Mouse (Mus musculus) v-Abl transformed pro-B cells (cell line): ENCODE data around the gene Ralgapa2.

Experiments used
- in situ Hi-C, 2 experiments: fragments of 400-800 bp; cut with MboI; formaldehyde crosslinking; loops; one replicate each; pipeline ENCODE4 v1.15.1; 2025; ENCODE audit not compliant: unreplicated experiment in 2 of 2

The Ralgapa2 gene

DNA sequence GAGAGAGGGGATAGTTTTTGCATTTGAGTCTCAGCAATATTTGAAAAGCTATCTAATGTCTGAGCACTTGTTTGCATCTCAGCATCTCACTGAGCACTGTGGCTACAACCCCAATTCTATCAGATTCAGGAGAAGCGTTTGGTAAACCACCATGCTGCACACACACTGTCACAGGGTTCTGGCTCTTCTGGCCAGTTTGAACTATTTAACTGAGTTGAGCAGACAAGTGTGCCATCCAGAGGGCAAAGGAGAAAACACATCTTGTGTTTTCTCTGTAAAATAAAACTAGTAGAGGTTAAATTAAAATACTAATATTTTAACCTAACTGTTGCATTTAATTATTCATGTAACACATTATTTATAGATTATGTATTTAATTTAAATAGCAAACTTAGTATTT lies 127.6 kb downstream of the Ralgapa2 start:
- in situ Hi-C loops, result loop anchor here (5.0 to 10.0 kb wide), 3 partner anchors 160 to 327 kb away; partner anchors contain the start of gene Insm1 (in 1 of the 2)

DNA sequence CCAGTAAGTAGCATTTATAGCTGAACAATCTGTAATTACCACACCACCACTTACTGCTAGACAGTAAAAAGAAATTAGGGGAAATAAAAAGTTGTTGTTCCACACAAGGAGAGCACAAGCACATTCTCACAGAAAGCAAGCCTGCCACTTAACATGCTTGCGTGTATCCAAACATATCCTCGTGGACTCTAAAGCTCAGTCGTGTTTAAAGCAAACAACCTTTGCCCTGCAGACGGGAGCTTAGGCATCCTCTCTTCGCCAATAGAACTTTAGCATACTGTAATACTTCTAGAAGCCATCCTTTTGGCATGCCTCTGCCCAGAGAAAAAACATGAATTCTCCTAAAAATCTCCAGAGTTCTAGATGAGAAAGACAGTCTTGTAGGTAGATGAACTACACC lies 135.9 kb downstream of the Ralgapa2 start:
- in situ Hi-C loops, result no loop called here

DNA sequence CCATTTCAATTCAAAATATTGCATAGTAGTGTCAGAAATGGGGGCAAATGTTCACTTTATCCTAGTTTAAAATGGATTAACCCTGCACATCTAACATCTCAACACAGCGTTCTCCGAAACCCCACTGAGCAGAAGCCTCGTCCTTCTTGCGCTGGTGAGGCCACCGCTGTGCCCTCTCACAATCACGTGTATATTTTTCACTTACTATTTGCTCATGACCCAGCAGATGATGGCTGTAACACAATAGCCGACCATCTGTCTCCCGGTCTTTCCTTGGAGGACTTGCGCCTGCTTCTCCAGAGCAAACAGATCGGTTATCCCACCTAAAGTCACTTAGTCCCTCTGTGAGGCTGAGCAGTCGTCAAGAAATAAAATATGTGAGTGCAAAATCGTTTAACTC lies 146.0 kb downstream of the Ralgapa2 start:
- in situ Hi-C loops, result no loop called here

DNA sequence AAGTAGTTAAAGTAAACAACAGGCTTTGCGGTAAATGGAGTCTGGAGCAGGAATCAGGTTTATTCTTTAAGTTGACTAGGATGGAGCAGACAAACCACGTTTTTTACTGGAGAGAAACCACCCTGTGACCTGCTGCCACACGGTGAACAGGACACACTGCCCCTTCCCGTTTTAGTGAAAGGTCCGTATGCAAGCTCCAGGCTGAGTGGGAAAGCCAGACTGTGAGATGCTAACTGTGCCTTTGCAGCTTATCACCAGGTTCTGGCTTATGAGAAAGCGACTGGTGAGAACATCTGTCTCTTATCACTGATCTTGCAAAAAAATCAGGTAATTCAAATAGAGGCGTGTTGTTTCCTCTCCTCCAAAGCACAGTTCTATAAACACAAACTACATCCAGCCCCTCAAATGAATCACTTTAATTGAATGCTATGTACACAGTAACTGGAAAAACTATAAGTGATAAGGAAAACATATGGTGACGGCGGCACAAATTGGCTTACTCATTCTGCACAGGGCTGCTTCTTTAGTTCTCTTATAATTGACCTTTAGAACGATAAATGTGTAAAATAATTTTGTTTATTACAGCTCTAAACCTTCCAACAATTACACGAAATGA lies 146.7 kb downstream of the Ralgapa2 start:
- in situ Hi-C loops, result no loop called here

DNA sequence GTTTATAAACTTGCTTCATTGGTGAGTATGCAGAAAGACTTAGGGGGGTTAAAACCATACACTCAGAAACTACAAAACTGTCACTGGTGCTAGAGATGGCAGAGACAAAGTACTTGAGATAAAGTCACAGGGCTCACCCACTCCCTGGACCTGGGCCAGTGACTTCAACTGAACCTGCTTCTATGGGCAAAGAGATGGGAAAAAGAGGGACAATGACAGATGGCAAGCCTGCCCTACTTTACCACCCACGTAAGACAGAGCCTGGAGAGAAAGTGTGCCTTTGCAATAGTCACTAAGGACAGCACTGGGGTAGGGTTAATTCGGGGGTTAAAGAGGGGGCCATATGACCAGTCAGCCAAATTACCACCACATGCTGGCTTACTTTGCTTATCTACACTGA lies 148.7 kb downstream of the Ralgapa2 start:
- in situ Hi-C loops, result no loop called here

DNA sequence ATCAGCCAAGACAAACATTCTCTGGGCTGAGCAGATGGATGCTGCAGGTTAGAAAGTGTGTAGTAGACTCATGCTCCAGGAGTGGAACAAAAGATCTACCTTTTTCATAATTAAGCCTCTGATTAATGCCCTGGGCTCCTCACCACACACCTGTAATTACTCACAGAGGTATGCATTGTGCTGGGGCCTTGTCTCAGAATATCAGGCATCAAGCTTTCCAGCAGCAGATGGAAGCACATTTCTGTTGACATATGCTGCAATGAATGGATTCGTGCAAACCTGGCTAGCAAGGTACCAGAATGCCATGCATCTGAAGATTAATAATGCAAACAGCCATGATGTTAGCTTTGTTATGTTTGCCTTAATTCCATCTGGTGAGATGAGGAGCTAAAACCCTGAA lies 149.2 kb downstream of the Ralgapa2 start:
- in situ Hi-C loops, result no loop called here

DNA sequence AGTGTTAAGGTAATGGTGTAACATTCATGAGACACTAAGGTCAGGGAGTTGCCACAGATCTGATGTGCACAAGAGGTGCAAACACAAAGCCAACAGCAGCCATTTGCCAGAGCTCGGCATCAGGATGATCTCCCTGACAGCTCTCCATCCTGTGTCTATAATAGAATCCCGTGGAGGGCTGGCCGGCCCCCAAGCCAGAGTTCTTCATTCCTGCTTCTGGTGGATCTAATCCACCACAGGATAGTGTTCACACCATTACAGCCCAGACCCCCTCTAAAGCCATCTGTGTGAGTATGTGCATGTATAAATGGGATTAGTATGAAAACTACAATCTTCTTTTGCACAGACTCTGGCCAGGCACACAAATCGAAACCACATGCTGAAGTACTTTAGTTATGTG lies 150.2 kb downstream of the Ralgapa2 start:
- in situ Hi-C loops, result no loop called here

DNA sequence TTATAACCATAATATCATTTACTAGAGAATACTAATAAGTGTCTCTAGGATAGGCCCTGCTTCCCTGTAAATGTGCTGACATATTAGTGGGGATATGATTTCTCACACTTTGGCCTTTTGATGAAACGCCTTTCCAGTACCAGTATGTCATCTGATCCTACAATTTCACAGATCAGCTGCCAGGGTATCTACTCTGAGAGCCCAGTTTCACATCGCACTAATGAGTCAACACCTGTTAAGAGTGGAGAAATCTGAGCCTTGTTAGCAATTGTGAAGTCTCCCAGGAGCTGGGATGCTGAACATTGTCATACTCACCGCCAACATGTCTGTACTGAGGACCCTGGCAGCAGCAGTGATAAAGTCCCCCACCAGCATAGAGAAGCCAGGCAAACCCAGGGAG lies 151.1 kb downstream of the Ralgapa2 start:
- in situ Hi-C loops, result no loop called here

DNA sequence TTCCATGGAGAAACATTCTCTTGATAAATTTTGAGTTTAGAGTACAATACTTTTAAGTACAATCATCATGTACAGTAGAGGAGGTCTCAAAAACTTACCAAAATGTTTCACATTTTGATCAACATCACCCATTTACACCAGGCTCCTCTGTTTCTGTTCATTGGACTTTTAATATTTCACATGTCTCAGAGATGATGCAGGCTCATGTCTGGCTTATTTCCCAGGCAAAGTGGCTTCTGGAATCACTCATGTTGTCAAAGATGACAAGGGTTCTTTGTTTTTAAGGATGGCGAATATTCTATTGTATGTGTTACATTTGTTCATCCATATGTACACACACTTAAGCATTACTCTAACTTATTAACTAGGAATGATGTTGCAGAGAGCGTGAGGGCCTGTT lies 152.5 kb downstream of the Ralgapa2 start:
- in situ Hi-C loops, result no loop called here

DNA sequence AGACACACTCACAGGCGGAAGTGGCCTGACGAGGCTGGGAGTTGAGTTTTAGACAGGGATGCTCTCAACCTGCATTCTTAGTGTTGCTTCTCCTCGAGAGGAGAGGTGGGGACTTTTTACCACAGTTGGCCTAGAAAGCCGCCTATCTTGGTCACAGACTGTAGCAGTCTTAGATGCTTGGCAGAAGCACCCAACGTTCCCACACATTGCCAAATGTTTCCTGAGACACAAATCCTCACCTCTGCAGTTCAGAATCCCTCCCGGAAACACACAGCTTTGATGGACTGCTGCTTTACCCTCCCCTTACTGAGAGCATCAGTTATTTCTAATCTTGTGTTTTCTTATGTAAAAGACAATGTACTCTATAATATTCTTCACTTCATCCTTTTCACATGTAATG lies 155.6 kb downstream of the Ralgapa2 start:
- in situ Hi-C loops, result no loop called here

DNA sequence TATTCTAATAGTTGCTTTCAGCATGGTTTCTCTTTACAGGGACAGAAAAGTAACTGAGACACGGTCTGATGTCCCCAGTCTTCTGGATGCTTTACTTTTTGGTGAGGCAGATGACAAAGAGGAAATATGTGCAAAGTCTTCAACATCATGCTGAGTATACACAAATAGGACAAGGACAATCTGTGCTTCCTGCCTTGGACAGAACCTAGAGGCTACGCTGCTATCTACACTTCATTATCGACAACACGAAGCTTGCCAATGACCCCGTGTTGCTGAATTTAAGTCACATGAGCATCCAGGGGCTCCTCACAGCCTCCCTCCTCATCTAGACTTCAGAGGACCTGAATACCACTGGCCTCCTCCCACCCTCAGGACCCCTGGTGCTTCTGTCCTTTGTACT lies 161.9 kb downstream of the Ralgapa2 start:
- in situ Hi-C loops, result no loop called here

DNA sequence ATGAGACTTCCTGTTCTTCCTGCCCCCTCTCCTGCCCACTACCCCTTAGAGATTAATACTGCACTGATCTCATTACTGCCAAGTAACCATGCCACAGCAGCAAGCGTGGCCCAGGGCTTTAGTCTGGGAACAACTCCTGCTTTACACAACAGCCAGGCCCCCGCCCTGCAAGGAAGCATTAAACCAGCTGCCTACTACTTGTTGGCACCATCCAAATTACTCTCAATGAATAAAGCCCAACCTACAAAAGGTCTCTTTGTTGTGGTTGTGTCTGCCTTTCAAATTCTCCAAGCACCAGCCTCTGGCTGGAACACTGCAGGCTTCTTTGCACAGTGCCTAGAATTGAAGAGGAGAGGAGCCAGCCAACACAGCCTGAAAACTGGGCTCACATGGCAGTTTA lies 164.2 kb downstream of the Ralgapa2 start:
- in situ Hi-C loops, result no loop called here

DNA sequence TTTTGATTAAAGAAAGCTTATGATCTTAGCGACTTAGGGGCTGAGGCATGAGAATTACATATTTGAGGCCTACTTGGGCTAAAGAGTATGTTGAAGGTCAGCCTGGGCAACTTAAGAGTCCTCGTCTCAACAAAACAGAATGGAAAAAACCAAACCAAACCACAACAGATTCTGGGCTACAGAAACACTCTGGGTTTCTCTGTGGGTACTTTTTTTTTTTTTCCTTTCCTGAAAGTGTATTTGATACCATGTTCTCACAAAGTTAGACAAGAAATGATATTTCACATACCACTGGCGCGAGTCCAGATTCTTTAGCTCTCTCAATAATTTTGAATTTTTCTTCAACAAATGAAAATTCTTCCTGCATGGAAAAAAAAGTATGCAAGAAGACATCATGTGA lies 172.1 kb downstream of the Ralgapa2 start:
- in situ Hi-C loops, result no loop called here

DNA sequence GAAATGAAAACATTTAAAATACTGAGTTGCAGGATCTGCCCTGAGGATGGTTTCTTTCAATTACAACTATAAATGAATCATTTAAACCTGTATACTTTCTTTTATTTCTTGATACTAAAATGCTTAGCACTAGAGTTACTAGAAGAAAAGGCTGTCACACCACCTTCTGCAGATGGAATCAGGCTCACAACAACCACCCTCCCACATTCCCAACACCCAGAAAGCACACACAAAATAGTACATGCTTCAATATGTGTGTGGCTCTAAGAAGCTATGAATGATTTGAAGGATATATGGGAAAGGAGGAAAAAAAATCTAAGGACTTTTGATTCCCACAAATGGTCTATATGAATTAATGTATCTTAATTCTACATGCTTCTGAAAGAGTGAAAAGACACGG lies 174.6 kb downstream of the Ralgapa2 start:
- in situ Hi-C loops, result no loop called here

DNA sequence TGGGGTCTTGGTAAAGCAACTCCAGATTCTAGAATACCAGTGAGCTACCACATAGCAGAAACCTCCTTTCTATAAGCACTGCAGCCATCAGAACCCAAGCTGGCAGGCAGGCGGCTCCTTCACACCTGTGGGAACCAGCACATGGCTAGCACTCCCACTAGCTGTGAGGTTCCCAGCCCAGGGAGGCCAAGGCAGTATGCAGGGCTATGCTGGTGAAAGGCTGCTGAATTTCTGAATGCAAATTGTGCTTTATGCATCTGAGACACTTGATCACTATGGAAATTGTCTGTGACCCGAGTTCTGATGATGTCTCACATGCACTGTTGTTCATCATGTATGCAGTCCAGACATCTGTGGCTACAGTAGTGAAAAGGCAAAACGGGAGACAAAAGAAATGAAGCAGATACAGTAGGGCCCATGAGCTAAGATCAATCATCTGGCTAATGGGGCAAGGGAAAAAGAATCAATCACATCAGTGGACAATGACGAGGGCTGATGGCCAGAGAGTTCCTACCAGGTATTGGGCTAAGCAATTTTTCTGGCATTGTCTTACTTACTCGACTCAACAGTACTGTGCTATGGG lies 180.2 kb downstream of the Ralgapa2 start:
- in situ Hi-C loops, result no loop called here

DNA sequence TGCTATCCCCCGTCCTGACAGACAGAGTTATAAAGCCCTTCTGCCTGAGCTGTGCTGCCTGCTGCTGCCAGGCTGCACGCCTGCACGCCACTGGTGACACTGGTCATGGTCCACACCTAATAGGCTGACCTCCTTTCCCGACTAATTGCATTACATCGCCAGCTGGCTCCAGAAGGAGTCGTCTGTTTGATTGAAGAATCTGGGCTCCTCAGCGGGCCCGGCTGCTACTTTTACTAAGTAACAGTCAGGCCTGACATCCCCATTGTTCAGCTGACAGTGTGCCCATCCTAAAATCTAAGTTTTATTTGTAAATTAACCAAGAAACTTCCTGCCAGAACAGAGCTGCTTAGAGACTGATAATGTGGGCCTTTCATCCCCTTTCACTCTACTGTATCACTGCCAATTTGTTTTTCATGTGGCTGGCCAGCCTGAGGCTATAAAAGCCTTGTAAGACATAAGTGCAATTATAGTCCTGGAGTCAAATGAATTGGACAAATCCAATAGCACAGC lies 181.3 kb downstream of the Ralgapa2 start:
- in situ Hi-C loops, result no loop called here

DNA sequence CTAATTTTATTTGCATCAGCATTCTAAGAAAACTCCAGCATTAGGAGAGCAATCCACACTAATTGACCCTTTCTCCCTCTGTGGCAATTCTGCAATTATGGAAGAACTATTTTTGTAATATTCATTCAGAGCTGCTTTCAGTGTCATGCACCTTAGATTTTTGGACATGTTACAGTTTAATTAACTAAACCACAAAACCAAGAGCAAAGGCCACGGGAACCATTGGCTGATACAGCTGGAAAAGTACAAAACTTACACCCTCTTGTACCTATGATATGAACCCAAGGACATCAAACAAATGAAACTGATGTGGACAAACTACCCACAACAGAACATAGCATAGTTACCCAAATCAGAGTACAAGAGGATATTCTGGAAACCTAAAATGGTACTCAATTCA lies 182.0 kb downstream of the Ralgapa2 start:
- in situ Hi-C loops, result no loop called here

DNA sequence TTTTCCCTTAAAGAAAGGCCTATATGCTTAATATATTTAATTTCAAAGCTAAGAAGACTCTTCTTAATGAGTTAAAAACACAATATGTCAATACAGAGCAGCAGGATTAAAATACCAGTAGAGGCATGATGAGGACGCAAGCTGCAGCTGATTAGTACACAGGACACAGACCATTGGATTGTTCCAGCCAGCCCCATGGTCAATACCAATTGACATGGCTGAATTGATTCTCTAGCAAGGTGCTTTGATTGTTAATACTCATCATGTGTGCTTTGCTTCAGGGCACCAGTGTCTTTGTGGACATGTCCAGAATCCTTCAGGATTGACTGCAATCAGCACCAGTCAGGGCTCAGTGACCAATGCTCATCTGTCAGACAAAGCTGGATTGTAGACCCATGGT lies 185.5 kb downstream of the Ralgapa2 start:
- in situ Hi-C loops, result no loop called here

DNA sequence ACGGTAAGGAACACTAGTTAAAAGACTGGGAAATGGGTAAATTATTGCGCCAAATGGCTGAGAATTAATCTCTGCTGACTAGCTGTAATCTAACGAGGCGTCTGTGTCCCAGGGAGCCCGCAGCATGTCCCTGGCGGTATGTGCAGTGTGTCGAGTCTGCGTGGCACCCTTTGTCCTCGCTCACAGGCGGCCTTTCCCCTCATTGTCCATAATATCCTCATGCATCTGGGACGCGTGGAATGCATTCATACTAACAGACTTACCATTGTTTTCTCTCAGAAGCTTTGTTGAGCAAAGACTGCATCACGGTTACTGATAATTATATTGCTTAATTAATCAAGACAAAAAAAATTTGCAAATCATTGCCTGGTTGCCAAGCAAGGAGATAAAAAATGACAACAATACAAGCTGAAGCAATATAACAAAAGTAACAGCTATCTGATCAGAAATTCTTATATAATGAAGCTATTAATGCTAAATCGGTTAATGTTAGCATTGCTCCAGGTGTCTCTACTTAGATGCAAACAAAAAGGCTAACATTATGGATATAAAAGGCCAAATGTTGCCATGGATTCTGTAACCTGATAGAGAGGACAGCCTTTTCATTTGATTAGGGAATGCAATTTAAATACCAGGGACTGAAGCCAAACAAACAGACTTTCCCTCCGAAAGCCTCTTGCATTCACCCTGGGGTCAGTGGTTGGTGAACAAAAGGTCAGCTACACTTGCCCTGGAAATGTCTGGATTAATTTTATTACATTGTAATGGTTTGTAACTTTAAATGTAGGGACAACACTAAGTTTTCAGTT lies 187.0 kb downstream of the Ralgapa2 start:
- in situ Hi-C loops, result no loop called here

DNA sequence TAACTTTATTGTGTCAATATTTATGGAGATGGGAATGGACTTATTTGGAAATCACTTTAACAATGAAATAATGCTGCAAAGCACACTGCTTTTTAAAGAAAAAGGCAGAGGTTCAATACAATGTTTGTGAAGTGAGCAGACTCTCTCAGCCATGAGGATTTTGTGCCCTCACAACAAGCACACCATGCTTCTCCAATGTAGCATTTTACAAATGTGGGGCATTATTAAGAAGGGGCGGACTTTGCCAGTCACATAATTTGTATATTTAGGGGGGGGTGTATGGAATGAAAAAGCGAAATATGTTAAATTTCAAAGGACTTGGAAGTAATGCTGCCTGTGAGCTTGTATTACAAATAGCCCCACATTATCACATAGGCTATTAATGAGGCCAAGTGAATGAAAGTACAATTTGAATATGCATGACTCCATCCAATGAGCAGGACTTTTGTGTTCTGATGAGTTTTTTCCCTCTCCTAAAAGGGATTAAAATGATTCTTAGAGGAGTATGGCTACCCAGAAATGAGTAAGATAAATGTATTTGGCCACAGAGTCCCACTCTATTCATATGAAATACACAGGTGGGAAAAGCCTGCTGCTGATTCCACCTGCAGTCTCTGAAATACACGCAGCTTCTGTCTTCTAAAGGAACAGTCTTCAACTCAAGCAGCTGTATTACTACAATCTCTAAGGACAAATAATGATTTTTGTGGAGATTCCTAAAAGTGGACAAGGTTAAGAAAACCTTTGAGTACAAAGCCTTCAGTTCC lies 187.8 kb downstream of the Ralgapa2 start:
- in situ Hi-C loops, result no loop called here

DNA sequence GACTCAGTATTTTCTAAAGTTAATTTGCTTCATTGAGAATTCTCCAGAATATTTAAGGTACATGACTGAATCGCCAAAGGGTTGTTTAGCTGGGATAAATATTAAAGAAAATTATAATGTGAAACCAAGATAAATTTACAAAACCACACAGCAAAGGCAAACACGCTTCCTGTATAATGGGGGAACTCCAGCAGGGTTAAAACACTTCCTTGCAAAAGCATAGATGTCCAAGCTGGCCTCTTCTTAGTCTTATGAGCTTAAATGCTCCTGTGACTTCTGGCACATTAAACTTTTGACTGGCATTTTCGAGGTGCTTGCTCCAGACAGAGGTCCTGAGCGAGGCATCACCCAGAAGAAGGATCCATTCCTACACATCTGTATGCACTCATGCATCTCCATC lies 188.6 kb downstream of the Ralgapa2 start:
- in situ Hi-C loops, result no loop called here
